Mouse (Mus musculus): ENCODE measurements around the gene Clmn. TPM values are rescaled to one million over a fixed set of nuclear protein-coding genes. Genes with fewer than 3 reads are reported as not detected.

Clmn gene
- polyA plus RNA-seq, 1 experiment from 2014 or later, result 1.5 TPM

GRCm38 (mm10) chr12:104765761-104766160, 99.1 kb downstream of the Clmn start:
- H3K36me3 ChIP-seq, result no peaks in the 10 kb centered on the region
- H3K9ac ChIP-seq, result no peak overlapping the region
- no peak overlapping the region for H3K4me3 ChIP-seq
- no peak for ATAC-seq (ENCODE audit: low FRiP score, low read depth)
- H3K4me2 ChIP-seq, result no peak overlapping the region
- no peaks in the 10 kb centered on the region for H3K27me3 ChIP-seq
- H3K4me1 ChIP-seq (replicated peaks), result no peaks in the 10 kb centered on the region
- 89% methylated on average over 7 of the region's 7 CpGs for WGBS
- H3K9me3 ChIP-seq, result no peaks in the 10 kb centered on the region
- no peak overlapping the region for H3K27ac ChIP-seq (replicated peaks)

- Histone ChIP-seq H3K27ac (replicated peaks) (no peak overlapping the region), H3K36me3 (no peaks in the 10 kb centered on the region), H3K27me3 (no peaks in the 10 kb centered on the region), H3K4me1 (replicated peaks) (no peaks in the 10 kb centered on the region), H3K4me2 (no peak overlapping the region), H3K9me3 (no peaks in the 10 kb centered on the region), H3K4me3 (no peak overlapping the region), H3K9ac (no peak overlapping the region)
- WGBS, result 91% methylated on average over 5 of the region's 5 CpGs
- ATAC-seq (ENCODE audit: low FRiP score, low read depth), result no peak
Observed at GRCm38 (mm10) chr12:104765116-104765515, 99.8 kb downstream of the Clmn start.

GRCm38 (mm10) chr12:104763918-104764317, 101.0 kb downstream of the Clmn start:
- Histone ChIP-seq H3K9me3 (no peaks in the 10 kb centered on the region), H3K4me3 (no peak overlapping the region), H3K4me2 (no peak overlapping the region), H3K27me3 (no peaks in the 10 kb centered on the region), H3K9ac (no peak overlapping the region), H3K36me3 (no peaks in the 10 kb centered on the region), H3K4me1 (replicated peaks) (no peaks in the 10 kb centered on the region), H3K27ac (replicated peaks) (no peak overlapping the region)
- WGBS, result 36% methylated on average over 6 of the region's 6 CpGs
- ATAC-seq (ENCODE audit: low FRiP score, low read depth), result no peak

- Histone ChIP-seq H3K4me1 (replicated peaks) (no peaks in the 10 kb centered on the region), H3K9ac (no peak overlapping the region), H3K4me2 (no peak overlapping the region), H3K27ac (replicated peaks) (no peak overlapping the region), H3K4me3 (no peak overlapping the region), H3K36me3 (no peaks in the 10 kb centered on the region), H3K27me3 (no peaks in the 10 kb centered on the region), H3K9me3 (no peaks in the 10 kb centered on the region)
- no peak for ATAC-seq (ENCODE audit: low FRiP score, low read depth)
- 87% methylated on average over 8 of the region's 8 CpGs for WGBS
Observed at GRCm38 (mm10) chr12:104761411-104761810, 103.5 kb downstream of the Clmn start.

- ATAC-seq (ENCODE audit: low FRiP score, low read depth), result no peak
- Histone ChIP-seq H3K4me1 (replicated peaks) (peaks cover 2% of the 10 kb centered on the region), H3K27me3 (no peaks in the 10 kb centered on the region), H3K9ac (no peak overlapping the region), H3K27ac (replicated peaks) (no peak overlapping the region), H3K4me3 (no peak overlapping the region), H3K9me3 (no peaks in the 10 kb centered on the region), H3K36me3 (no peaks in the 10 kb centered on the region), H3K4me2 (no peak overlapping the region)
- 91% methylated on average over 7 of the region's 7 CpGs for WGBS
Observed at GRCm38 (mm10) chr12:104758066-104758465, 106.8 kb downstream of the Clmn start.

GRCm38 (mm10) chr12:104753686-104754085, 111.2 kb downstream of the Clmn start:
- ATAC-seq (ENCODE audit: low FRiP score, low read depth), result no peak
- 71% methylated on average over 4 of the region's 4 CpGs for WGBS

GRCm38 (mm10) chr12:104751814-104752765, 112.8 kb downstream of the Clmn start, which contains the start of gene Dicer1:
Gene Dicer1 (minus strand): TSS chr12:104751952.
- Histone ChIP-seq H3K9ac (peak within 1 kb of the TSS; percentile 85), H3K4me3 (peak within 1 kb of the TSS; percentile 68), H3K27me3 (no peaks in the 10 kb centered on the region), H3K36me3 (no peaks in the 10 kb centered on the region), H3K27ac (replicated peaks) (peak within 1 kb of the TSS; percentile 92), H3K4me1 (replicated peaks) (peaks cover 47% of the 10 kb centered on the region), H3K9me3 (no peaks in the 10 kb centered on the region), H3K4me2 (peak within 1 kb of the TSS; percentile 65)
- WGBS, result under 1% methylated on average over 89 of the region's 94 CpGs
- peak; percentile 96 for ATAC-seq (ENCODE audit: low FRiP score, low read depth)

More at GRCm38 (mm10) chr12:104753686-104754085, 111.2 kb downstream of the Clmn start:
- no peaks in the 10 kb centered on the region for H3K36me3 ChIP-seq
- H3K4me1 ChIP-seq (replicated peaks), result peaks cover 32% of the 10 kb centered on the region
- no peaks in the 10 kb centered on the region for H3K9me3 ChIP-seq
- H3K9ac ChIP-seq, result no peak overlapping the region
- H3K4me3 ChIP-seq, result no peak overlapping the region
- H3K27ac ChIP-seq (replicated peaks), result no peak overlapping the region
- H3K4me2 ChIP-seq, result no peak overlapping the region
- H3K27me3 ChIP-seq, result no peaks in the 10 kb centered on the region

GRCm38 (mm10) chr12:104751331-104751813, 113.5 kb downstream of the Clmn start:
- peak overlapping the region; percentile 68 for H3K4me3 ChIP-seq
- WGBS, result 0% methylated on average over 52 of the region's 52 CpGs
- peak overlapping the region; percentile 92 for H3K27ac ChIP-seq (replicated peaks)
- H3K9ac ChIP-seq, result peak overlapping the region; percentile 85
- no peaks in the 10 kb centered on the region for H3K36me3 ChIP-seq
- H3K4me2 ChIP-seq, result peak overlapping the region; percentile 65
- H3K4me1 ChIP-seq (replicated peaks), result peaks cover 47% of the 10 kb centered on the region
- no peaks in the 10 kb centered on the region for H3K9me3 ChIP-seq
- ATAC-seq (ENCODE audit: low FRiP score, low read depth), result peak; percentile 43
- no peaks in the 10 kb centered on the region for H3K27me3 ChIP-seq

GRCm38 (mm10) chr12:104748946-104749345, 115.9 kb downstream of the Clmn start:
- no peak overlapping the region for H3K9ac ChIP-seq
- H3K27ac ChIP-seq (replicated peaks), result no peak overlapping the region
- H3K36me3 ChIP-seq, result no peaks in the 10 kb centered on the region
- no peak overlapping the region; the same call in 1 of the 2 replicates for H3K4me2 ChIP-seq
- 91% methylated on average over 2 of the region's 2 CpGs for WGBS
- no peaks in the 10 kb centered on the region for H3K9me3 ChIP-seq
- H3K4me1 ChIP-seq (replicated peaks), result peaks cover 50% of the 10 kb centered on the region
- ATAC-seq (ENCODE audit: low FRiP score, low read depth), result no peak
- H3K4me3 ChIP-seq, result no peak overlapping the region
- H3K27me3 ChIP-seq, result no peaks in the 10 kb centered on the region

GRCm38 (mm10) chr12:104747252-104747651, 117.6 kb downstream of the Clmn start:
- Histone ChIP-seq H3K4me2 (no peak overlapping the region), H3K27ac (replicated peaks) (no peak overlapping the region), H3K9ac (no peak overlapping the region), H3K27me3 (no peaks in the 10 kb centered on the region), H3K4me3 (no peak overlapping the region), H3K9me3 (no peaks in the 10 kb centered on the region), H3K36me3 (no peaks in the 10 kb centered on the region), H3K4me1 (replicated peaks) (peaks cover 54% of the 10 kb centered on the region)
- ATAC-seq (ENCODE audit: low FRiP score, low read depth), result no peak
- WGBS, result 92% methylated on average over 5 of the region's 5 CpGs

- H3K4me1 ChIP-seq (replicated peaks), result peaks cover 55% of the 10 kb centered on the region
Observed at GRCm38 (mm10) chr12:104746601-104747000, 118.3 kb downstream of the Clmn start.

GRCm38 (mm10) chr12:104743687-104744086, 121.2 kb downstream of the Clmn start:
- Histone ChIP-seq H3K27me3 (no peaks in the 10 kb centered on the region), H3K9me3 (no peaks in the 10 kb centered on the region), H3K4me1 (replicated peaks) (peaks cover 48% of the 10 kb centered on the region), H3K27ac (replicated peaks) (no peak overlapping the region), H3K4me3 (no peak overlapping the region), H3K4me2 (no peak overlapping the region), H3K9ac (no peak overlapping the region), H3K36me3 (no peaks in the 10 kb centered on the region)
- 53% methylated on average over 4 of the region's 4 CpGs for WGBS
- ATAC-seq (ENCODE audit: low FRiP score, low read depth), result peak; percentile 68; the same call in 1 of the 2 replicates

More at GRCm38 (mm10) chr12:104746601-104747000, 118.3 kb downstream of the Clmn start:
- no peaks in the 10 kb centered on the region for H3K9me3 ChIP-seq
- 95% methylated on average over 2 of the region's 2 CpGs for WGBS
- H3K4me3 ChIP-seq, result no peak overlapping the region
- no peak overlapping the region for H3K27ac ChIP-seq (replicated peaks)
- H3K4me2 ChIP-seq, result no peak overlapping the region
- no peak for ATAC-seq (ENCODE audit: low FRiP score, low read depth)
- no peaks in the 10 kb centered on the region for H3K36me3 ChIP-seq
- no peaks in the 10 kb centered on the region for H3K27me3 ChIP-seq
- H3K9ac ChIP-seq, result no peak overlapping the region

Measured in hindbrain, embryonic 15.5 days (tissue).